Mouse (Mus musculus) thymus, adult 2 months (tissue): ENCODE data around the gene Gm9732.
"Not testable (repeated sequence)": the region's sequence is repeated elsewhere in the genome, so short reads cannot be mapped to it uniquely, and the experiment has no call there.

ENCODE experiments used
- CTCF ChIP-seq: fragments of 200-500 bp; IDR thresholded peaks from 2 replicates; pipeline ENCODE4 v1.5.1; 2012; ENCODE audit warnings: mild to moderate bottlenecking, control low read depth, low read length, moderate library complexity, borderline replicate concordance; ENCODE audit not compliant: control insufficient read depth, poor library complexity, insufficient read depth; ENCODE audit errors: extremely low read depth
- POLR2A ChIP-seq: fragments of 200-500 bp; IDR thresholded peaks from 2 replicates; pipeline ENCODE4 v1.6.1; 2012; ENCODE audit warnings: mild to moderate bottlenecking, low read length, control low read depth, moderate library complexity; ENCODE audit not compliant: control insufficient read depth, poor library complexity, insufficient read depth; ENCODE audit errors: extremely low read depth

- TF ChIP-seq POLR2A, CTCF: not testable (repeated sequence)
Observed at GRCm38 (mm10) chr14:43258349-43258748, 16.5 kb upstream of the Gm9732 start, which contains the start of gene Gm8126.
